Mouse (Mus musculus) gastrocnemius, postnatal 36 days (tissue): ENCODE measurements at regions not wholly inside any gene's neighbourhood (a gene's known extent, or its start where the extent isn't known, plus 50 kb on each side); places are given as distances from the start of the nearest gene placed in this dataset.
A peak's percentile ranks its signal among the peaks of the same experiment; 100 is the strongest.
"Not testable (repeated sequence)": the region's sequence is repeated elsewhere in the genome, so short reads cannot be mapped to it uniquely, and the experiment has no call there.

ENCODE experiments used
- DNase-seq, 2 experiments: peaks; one replicate each; pipeline ENCODE4 v3.0.0; 2022
- intact Hi-C: fragments of 180-260 bp; cut with DNase I; formaldehyde crosslinking; loops from one replicate; pipeline ENCODE4 v1.15.1; 2025

DNA sequence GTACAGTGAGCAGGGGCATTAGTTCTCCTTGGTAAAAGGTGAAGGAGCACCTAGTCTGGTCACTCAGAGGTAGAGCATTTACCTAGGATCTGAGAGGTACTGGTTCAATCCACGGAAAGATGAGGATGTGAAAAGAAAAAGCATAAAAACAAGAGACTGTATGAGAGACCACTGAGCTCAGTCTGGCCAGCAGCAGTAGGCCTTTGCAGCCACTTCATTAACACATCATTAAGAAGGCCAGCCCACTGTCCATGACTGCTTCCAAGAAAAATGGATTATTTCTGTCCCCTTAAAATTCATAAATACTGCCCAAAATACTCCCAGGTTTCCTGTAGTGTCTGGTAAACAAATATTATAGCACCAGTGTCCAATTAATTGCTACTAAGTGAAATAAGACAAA lies 499.3 kb upstream of the 4930578C19Rik start:
- intact Hi-C loops, result no loop called here
- no peak for DNase-seq

DNA sequence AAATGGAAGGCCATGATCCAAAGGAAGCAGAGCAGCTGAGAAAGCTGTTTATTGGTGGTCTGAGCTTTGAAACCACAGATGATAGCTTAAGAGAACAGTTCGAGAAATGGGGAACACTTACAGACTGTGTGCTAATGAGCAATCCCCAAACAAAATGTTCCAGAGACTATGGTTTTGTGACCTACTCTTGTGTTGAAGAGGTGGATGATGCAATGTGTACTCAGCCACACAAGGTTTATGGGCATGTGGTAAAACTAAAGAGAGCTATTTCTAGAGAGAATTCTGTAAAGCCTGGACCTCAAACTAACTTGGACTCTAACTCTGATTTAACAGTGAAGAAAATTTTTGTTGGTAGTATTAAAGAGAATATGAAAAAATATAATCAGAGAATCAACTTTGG lies 481.4 kb upstream of the 4930578C19Rik start:
- no peak for DNase-seq
- intact Hi-C loops, result no loop called here

DNA sequence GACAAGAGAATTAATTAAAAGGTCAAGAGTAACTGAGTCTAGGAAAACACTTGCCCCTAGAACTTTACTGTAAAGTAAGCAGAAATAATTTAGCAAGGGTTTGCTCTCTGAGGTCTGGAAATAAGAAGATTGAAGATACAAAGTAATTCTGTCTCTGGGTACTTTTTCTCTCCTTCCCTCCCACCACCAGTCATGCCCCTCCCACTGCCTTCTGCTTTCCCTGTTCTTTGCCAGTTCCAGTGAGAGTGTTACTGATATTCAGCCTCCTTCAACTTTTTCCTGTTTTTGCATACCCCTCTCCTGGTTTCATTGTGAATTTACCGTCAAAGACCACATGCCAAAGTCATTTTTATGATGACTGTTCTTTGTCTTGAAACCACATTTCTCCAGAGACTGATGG lies 472.1 kb upstream of the 4930578C19Rik start:
- intact Hi-C loops, result no loop called here
- no peak for DNase-seq

DNA sequence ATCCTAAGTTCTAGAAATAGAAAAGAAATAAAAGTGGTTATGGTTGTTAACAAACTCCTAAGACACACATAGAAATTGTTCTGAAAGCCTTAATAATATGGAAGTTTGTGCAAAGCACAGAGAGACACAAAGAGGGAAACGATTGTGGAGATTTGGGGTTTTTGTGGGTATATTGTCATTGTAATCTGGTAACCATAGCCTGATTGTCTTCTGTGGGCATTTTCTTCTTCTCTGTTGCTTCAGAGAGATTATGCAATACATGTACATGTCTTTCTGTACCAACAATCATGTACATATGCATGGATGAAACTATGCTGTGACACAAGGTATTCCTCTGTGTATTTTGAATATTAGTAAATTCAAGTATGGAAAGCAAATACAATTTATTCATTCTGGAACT lies 461.9 kb upstream of the 4930578C19Rik start:
- DNase-seq, result no peak
- intact Hi-C loops, result no loop called here

DNA sequence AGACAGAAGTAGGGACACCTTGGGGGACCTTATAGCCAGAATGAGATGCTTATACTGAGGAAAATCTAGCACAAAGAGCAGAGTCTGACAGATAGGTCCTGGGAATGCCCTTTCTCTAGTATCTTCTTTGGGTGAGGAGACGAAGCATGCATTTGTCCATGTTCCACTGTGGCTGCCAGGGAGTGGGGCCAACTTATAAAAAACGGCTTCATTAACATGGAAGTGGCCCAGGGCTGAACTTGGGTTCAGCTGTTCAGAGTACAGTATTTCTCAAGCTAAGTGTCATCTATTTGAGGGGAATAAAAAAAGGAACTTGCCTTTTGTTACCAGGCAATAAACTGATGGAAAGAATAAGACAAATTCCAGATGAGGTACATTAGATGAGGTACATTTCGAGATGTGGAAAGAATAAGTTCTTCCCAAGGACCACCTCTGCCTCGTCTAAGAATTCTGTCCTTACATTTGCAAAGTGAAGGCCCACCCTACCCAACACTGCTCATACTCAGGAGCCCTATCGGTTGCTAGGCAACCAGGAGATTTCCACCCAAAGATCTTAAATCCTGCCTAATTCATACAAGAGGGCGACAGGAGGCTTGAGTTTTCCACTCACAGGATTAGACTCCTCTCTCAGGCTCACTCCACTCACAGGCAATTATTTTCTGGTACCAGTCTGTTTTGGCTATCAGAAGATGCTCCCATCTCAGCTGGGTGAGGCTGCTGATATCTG lies 460.3 kb upstream of the 4930578C19Rik start:
- intact Hi-C loops, result no loop called here
- no peak for DNase-seq

DNA sequence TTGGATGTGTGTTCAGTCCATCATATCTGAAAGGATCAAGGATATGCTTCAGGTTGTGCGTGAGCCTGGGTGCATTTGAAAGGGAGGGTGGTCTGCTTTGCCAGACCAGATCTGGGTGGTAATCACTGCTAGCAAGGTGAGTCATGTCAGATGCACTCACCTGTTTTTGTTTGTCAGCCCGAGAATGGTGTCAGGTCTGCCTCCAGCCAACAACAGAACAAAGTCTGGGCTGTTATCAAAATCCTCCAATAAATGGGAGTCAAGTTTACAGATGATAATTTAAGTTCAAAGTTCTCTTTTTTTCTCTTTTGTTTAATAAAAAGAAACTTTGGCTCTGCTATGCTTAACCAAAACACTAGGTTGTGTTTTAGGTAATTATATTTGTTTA lies 421.6 kb upstream of the 4930578C19Rik start:
- DNase-seq, result no peak
- intact Hi-C loops, result no loop called here

DNA sequence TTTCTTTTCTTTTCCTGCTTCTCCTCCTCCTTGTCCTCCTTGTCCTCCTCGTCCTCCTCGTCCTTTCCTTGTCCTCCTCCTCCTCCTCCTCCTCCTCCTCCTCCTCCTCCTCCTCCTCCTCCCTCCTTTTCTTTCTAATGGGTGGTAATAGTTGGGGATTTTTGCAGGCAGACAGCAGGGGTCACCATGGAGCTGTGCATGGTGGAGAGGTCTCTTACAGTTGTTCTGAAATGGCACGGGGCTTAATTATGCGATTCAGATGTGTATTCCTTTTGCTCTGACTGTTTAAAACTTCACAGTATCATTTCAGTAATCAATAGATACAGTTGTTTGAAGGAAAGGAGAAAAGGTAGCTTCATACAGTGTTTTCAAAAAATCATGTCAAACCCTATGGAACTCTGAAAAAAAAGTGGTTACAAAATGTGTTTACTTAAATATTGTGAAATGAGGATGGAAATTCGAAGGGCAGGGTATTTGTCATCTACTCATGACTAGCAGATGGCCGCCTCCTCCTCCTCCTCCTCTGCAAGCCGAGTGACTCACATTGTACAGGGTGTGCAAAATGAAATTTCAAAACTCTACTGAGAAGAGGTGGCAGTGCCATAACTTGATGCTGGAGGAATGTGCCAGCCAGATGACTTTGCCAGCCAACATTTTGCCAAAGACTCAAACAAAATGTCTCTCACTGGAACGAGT lies 421.0 kb upstream of the 4930578C19Rik start:
- peak in 1 of 2 experiments; percentile 10 for DNase-seq
- intact Hi-C loops, result no loop called here

DNA sequence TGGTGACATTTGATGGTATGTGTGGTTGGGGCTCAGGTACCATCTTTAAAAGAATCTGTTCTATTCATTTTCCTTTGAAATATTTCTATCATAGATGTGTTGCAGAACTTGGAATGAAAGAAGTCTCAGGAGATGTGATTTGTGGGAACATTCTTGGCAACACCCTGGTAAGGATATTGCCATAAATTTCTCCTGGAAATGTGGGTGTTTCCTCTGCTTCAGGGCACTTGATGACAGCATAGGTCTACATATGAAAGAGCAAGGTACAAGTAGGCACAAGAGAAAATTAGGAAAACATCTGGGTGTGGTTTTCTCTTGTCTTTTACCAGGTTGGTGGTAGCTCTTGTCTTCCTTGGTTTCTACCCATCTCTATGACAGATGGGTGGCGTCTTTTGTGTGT lies 414.5 kb upstream of the 4930578C19Rik start:
- no peak for DNase-seq

DNA sequence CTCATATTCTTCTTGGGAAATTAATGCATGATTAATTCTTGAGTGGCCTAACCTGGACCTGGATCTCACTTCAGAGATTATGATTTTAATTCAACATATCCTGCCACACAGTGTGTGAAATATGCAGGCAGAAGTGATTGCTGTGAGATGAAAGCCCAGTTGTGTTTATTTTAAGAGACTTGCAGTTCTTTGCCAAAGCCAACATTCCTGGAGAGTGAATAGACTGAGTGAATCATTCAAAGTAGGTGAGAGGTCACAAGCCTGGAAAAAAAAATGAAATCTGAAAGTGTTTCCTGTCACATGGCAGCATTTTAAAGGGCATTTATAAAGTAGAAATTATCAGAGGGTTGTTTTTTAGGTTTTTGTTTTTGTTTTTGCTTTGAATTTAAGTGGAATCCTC lies 412.9 kb upstream of the 4930578C19Rik start:
- DNase-seq, result no peak
- intact Hi-C loops, result no loop called here

More for the DNA sequence above, 414.5 kb upstream of the 4930578C19Rik start:
- intact Hi-C loops, result no loop called here

DNA sequence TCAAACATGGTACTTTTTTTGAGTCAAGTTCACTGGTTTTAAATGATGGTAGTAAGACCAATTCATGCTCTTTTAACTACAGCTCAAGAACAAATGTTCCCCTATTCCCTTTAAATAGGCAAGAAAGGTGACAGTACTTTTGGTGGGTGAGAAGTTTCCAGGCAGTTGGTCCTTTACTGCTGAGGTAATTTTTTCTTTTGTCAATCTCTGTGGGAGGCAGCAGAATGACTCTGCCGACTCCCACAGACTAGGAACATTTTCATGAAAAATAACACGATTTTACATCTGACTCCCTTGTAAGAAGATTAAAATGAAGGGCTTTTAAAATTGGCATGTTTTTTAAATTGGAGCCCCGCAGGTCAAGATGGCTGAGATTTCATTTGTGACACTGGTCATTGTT lies 377.5 kb upstream of the 4930578C19Rik start:
- no peak for DNase-seq

DNA sequence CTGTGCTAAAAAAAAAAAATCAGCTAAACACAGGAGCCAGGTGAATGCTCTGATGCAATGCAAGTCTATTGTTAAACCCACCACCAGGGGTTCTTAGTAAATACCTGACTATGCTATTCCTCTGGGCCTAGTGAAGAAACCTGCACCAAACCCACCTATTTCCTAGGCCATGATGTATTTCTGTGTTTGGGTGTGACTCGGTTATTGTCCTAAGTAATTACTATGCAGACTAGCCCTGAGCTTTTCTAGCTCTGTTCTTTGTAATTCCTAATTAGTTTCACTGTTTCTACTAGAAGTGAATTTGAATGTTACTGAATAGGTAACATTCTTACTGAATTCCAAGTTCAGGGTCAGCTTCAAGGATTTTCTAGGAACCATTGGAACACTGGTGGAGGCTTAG lies 363.8 kb upstream of the 4930578C19Rik start:
- not testable (repeated sequence) for DNase-seq

More for the DNA sequence above, 377.5 kb upstream of the 4930578C19Rik start:
- intact Hi-C loops, result no loop called here

DNA sequence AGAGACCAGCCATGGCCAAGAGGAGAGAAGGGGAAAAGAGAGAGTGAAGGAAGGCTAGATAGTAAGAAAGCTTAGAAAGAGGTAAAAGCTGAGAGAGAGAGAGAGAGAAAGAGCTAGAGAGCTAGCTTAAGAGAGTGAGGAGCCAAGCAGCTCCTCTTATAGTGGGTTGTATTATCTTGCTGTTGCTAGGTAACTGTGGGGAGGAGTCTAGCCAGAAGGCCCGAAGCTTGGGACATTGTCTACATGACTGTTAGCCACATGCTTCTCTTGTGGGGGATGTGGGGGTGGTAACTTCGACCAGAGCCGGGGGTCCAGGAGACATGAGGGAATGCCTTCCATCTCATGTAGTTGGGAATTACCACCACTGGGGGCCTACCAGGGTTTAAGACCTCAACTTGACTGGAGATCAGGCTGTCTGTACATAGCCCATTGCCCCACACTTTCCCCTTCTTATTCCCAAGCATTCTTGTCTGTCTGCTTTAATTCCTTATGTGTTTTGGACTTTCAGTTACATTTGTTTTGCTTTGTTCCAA lies 353.3 kb upstream of the 4930578C19Rik start:
- no peak for DNase-seq
- intact Hi-C loops, result no loop called here

More for the DNA sequence above, 363.8 kb upstream of the 4930578C19Rik start:
- intact Hi-C loops, result not testable (repeated sequence)
